Mouse (Mus musculus) embryonic facial prominence, embryonic 13.5 days (tissue): ENCODE measurements around the gene Nsg2. TPM values are rescaled to one million over a fixed set of nuclear protein-coding genes. Genes with fewer than 3 reads are reported as not detected.

ENCODE experiments used
- ATAC-seq: fragments of 200-750 bp; cut with Nextera tagmentation; 2 replicates; pipeline ENCODE4 v1.8.0; 2017; ENCODE audit warnings: low read depth; ENCODE audit not compliant: insufficient number of reproducible peaks, insufficient read depth, low FRiP score, low TSS enrichment
- H3K27ac ChIP-seq: fragments of 300-500 bp; sonication (generic); 2 replicates; pipeline ENCODE4 v1.5.1; 2015; ENCODE audit warnings: moderate library complexity, mild to moderate bottlenecking, inconsistent platforms
- H3K27me3 ChIP-seq: fragments of 300-500 bp; sonication (generic); 2 replicates; pipeline ENCODE4 v1.6.1; 2015; ENCODE audit warnings: mild to moderate bottlenecking, inconsistent platforms
- H3K36me3 ChIP-seq: fragments of 300-500 bp; sonication (generic); 2 replicates; pipeline ENCODE4 v1.6.1; 2015; ENCODE audit warnings: mild to moderate bottlenecking, inconsistent platforms
- H3K4me1 ChIP-seq: fragments of 300-500 bp; sonication (generic); 2 replicates; pipeline ENCODE4 v1.6.1; 2015; ENCODE audit warnings: inconsistent platforms
- H3K4me2 ChIP-seq: fragments of 300-500 bp; sonication (generic); 2 replicates; pipeline ENCODE4 v1.6.1; 2015; ENCODE audit warnings: moderate library complexity, mild to moderate bottlenecking, inconsistent platforms
- H3K4me3 ChIP-seq: fragments of 300-500 bp; sonication (generic); 2 replicates; pipeline ENCODE4 v1.5.1; 2015; ENCODE audit warnings: mild to moderate bottlenecking, inconsistent platforms
- H3K9ac ChIP-seq: fragments of 300-500 bp; sonication (generic); 2 replicates; pipeline ENCODE4 v1.6.1; 2015; ENCODE audit warnings: mild to moderate bottlenecking, inconsistent platforms
- H3K9me3 ChIP-seq: fragments of 300-500 bp; sonication (generic); 2 replicates; pipeline ENCODE4 v1.6.1; 2016; ENCODE audit warnings: inconsistent platforms
- WGBS: fragments of 180-500 bp; shearing (Covaris S2); methylation state at CpG from one replicate; pipeline ENCODE4 v1.1.7; 2015; ENCODE audit warnings: mixed read lengths; 5-methylcytosine and 5-hydroxymethylcytosine counted together
- polyA plus RNA-seq: library from polyadenylated mRNA; unstranded; fragments of >200 nt; fragmentation: Nextera tagmentation; extraction: Ambion mirVana; gene quantifications from 2 replicates; pipeline ENCODE4 v1.2.1, GENCODE M21; 2015

The Nsg2 gene
- polyA plus RNA-seq, 1 experiment from 2014 or later, result 8.7 TPM

GRCm38 (mm10) chr11:32013014-32013427 lies 12.8 kb downstream of the Nsg2 start:
- no peak overlapping the region for H3K9ac ChIP-seq
- no peak for ATAC-seq

DNA sequence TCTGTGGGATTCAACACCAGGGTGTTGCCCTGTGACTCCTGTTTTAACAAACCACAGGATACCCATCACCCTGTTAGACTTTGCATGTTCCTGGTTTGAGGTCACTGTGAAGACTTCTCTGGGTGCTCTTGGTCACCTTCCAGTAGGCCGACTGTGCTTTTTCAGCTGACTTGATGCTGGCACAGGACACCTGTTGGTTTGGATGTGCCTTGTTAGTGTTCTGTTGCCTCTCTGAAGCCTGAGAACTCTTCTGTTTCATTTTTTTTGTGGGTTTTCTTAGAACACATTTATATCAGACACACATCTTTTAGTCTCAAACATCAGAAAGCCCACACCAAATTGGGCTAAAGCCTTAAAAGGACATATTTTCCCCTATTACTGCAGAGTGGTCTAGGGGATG lies 13.3 kb downstream of the Nsg2 start:
- no peak for ATAC-seq
- WGBS, result 88% methylated on average over 1 of the region's 1 CpGs
- H3K27ac ChIP-seq, result no peak overlapping the region
- peaks cover 21% of the 10 kb centered on the region for H3K4me1 ChIP-seq
- no peaks in the 10 kb centered on the region for H3K27me3 ChIP-seq
- H3K4me3 ChIP-seq, result no peak overlapping the region
- H3K9ac ChIP-seq, result no peak overlapping the region
- no peaks in the 10 kb centered on the region for H3K36me3 ChIP-seq
- H3K9me3 ChIP-seq, result no peaks in the 10 kb centered on the region
- H3K4me2 ChIP-seq, result no peak overlapping the region

More at GRCm38 (mm10) chr11:32013014-32013427, 12.8 kb downstream of the Nsg2 start:
- WGBS, result 85% methylated on average over 4 of the region's 4 CpGs
- H3K4me2 ChIP-seq, result no peak overlapping the region
- no peaks in the 10 kb centered on the region for H3K27me3 ChIP-seq
- no peak overlapping the region for H3K27ac ChIP-seq
- no peak overlapping the region for H3K4me3 ChIP-seq
- no peaks in the 10 kb centered on the region for H3K9me3 ChIP-seq
- peaks cover 16% of the 10 kb centered on the region for H3K4me1 ChIP-seq
- H3K36me3 ChIP-seq, result no peaks in the 10 kb centered on the region

DNA sequence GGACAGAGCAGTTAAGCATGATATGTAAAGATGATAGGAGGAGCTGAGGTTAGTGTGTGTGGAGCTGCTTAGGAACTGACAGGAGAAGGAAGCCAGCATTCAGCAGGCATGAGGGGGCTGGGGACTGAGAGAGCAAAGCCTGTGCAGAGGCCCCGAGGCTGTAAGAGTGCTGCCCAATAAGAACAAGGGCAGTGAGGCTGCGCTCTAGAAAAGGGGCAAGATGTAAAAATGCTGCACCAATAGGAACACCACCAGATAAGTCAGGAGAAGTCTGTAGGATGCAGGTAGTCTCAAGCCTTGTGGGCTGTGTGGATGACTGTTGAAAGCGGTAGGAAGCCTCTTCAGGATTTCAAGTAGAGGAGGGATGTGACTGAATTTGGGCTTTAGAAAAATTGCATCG lies 17.9 kb downstream of the Nsg2 start:
- Histone ChIP-seq H3K36me3 (no peaks in the 10 kb centered on the region), H3K9me3 (no peaks in the 10 kb centered on the region), H3K9ac (no peak overlapping the region), H3K27ac (no peak overlapping the region), H3K27me3 (no peaks in the 10 kb centered on the region), H3K4me2 (no peak overlapping the region), H3K4me1 (peaks cover 13% of the 10 kb centered on the region), H3K4me3 (no peak overlapping the region)
- no peak for ATAC-seq
- 40% methylated on average over 4 of the region's 4 CpGs for WGBS

GRCm38 (mm10) chr11:32020031-32020965 lies 20.0 kb downstream of the Nsg2 start:
- Histone ChIP-seq H3K9me3 (no peaks in the 10 kb centered on the region), H3K27ac (no peak overlapping the region), H3K9ac (no peak overlapping the region), H3K27me3 (no peaks in the 10 kb centered on the region), H3K4me1 (peaks cover 13% of the 10 kb centered on the region), H3K4me3 (no peak overlapping the region), H3K36me3 (no peaks in the 10 kb centered on the region), H3K4me2 (no peak overlapping the region)
- no peak for ATAC-seq
- 35% methylated on average over 8 of the region's 8 CpGs for WGBS

- Histone ChIP-seq H3K27ac (0 out of 2 replicates have a peak overlapping the region, but pooled peaks have one; percentile 12), H3K27me3 (no peaks in the 10 kb centered on the region), H3K4me3 (no peak overlapping the region), H3K4me1 (0 out of 2 replicates have a peak, but pooled peaks cover 3% of the 10 kb centered on the region), H3K9me3 (no peaks in the 10 kb centered on the region), H3K4me2 (no peak overlapping the region), H3K9ac (no peak overlapping the region), H3K36me3 (no peaks in the 10 kb centered on the region)
- 63% methylated on average over 5 of the region's 5 CpGs for WGBS
- no peak for ATAC-seq
These were observed 26.4 kb downstream of the Nsg2 start for GRCm38 (mm10) chr11:32026634-32027033.

DNA sequence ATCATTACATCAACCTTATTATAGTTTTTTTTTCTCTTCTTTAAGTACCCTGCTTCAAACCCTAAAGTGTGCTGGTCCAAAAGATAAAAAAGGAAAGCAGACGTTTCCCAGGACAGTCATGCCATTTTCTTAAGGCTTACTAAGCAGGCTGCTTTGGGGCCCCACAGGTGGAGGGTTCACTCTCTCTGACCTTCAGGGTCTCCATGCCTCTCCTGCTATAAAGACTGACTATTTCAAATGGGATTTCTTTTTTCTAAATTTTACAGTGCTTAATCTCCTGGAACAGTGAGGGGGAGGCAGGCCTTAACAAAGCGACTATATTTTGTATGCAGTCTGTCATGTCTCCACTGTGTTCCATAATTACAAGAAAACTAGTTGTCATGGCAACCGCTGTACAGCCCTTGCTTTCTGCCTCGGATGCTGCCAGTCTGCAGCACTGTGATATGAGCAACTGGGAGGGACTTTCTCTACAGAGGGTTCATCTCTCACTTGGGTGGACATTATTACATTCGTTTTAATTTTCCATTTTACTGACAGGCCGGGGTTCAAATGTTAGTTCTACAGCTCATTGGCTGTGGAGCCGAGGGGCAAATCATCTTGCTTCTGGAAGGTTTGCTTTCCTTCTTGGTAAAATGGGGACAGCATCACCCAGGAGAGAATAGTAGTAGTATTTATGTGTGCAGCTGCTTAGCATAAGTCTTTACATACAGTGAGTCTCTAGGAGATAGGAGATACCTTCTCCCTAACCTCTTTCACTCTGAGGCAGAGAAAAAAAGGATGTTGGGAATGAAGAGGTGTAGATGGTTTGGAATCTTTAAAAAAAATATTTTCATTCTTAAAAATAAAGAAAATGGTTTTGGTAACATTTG lies 27.4 kb downstream of the Nsg2 start:
- Histone ChIP-seq H3K4me1 (0 out of 2 replicates have a peak, but pooled peaks cover 3% of the 10 kb centered on the region), H3K27me3 (no peaks in the 10 kb centered on the region), H3K9me3 (no peaks in the 10 kb centered on the region), H3K4me3 (no peak overlapping the region), H3K27ac (no peak overlapping the region), H3K4me2 (no peak overlapping the region), H3K36me3 (no peaks in the 10 kb centered on the region), H3K9ac (no peak overlapping the region)
- ATAC-seq, result 0 out of 2 replicates have a peak, but pooled peaks have one; percentile 20
- WGBS, result 66% methylated on average over 7 of the region's 7 CpGs

- H3K36me3 ChIP-seq, result no peaks in the 10 kb centered on the region
- 80% methylated on average over 3 of the region's 3 CpGs for WGBS
- H3K9me3 ChIP-seq, result no peaks in the 10 kb centered on the region
- ATAC-seq, result no peak
- 0 out of 2 replicates have a peak, but pooled peaks cover 3% of the 10 kb centered on the region for H3K4me1 ChIP-seq
- no peaks in the 10 kb centered on the region for H3K27me3 ChIP-seq
- H3K4me2 ChIP-seq, result no peak overlapping the region
- H3K27ac ChIP-seq, result no peak overlapping the region
- H3K4me3 ChIP-seq, result no peak overlapping the region
- no peak overlapping the region for H3K9ac ChIP-seq
These were observed 28.3 kb downstream of the Nsg2 start for GRCm38 (mm10) chr11:32028605-32029004.

GRCm38 (mm10) chr11:32029356-32029755 lies 29.1 kb downstream of the Nsg2 start:
- Histone ChIP-seq H3K9ac (no peak overlapping the region), H3K36me3 (no peaks in the 10 kb centered on the region), H3K9me3 (no peaks in the 10 kb centered on the region), H3K27me3 (no peaks in the 10 kb centered on the region), H3K4me3 (no peak overlapping the region), H3K27ac (no peak overlapping the region), H3K4me1 (0 out of 2 replicates have a peak, but pooled peaks cover 3% of the 10 kb centered on the region), H3K4me2 (no peak overlapping the region)
- ATAC-seq, result no peak
- WGBS, result 88% methylated on average over 5 of the region's 5 CpGs

DNA sequence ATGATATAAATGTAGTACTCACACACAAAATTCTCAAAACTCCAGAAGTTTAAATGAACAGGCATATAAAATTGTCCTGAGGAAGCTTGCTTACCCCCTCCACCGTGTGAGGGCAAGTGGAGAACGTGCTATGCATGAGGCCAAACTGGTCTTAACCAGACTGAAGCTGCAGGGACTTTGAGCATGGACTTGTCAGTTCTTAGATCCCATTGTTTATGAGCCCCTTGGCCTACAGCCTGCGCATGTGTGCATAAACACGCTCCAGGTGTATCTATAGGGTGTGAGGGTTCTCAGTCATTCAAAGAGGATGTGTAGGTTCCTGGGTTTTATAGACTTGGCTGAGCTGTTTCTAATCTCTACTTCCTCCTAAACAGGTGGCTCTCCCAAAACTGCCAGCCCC lies 31.1 kb downstream of the Nsg2 start:
- Histone ChIP-seq H3K27ac (no peak overlapping the region), H3K27me3 (no peaks in the 10 kb centered on the region), H3K36me3 (no peaks in the 10 kb centered on the region), H3K9ac (no peak overlapping the region), H3K4me3 (no peak overlapping the region), H3K4me1 (0 out of 2 replicates have a peak, but pooled peaks cover 2% of the 10 kb centered on the region), H3K9me3 (no peaks in the 10 kb centered on the region), H3K4me2 (no peak overlapping the region)
- WGBS, result 76% methylated on average over 4 of the region's 4 CpGs
- no peak for ATAC-seq

GRCm38 (mm10) chr11:32032053-32032452 lies 31.8 kb downstream of the Nsg2 start:
- Histone ChIP-seq H3K4me2 (no peak overlapping the region), H3K27me3 (no peaks in the 10 kb centered on the region), H3K4me1 (no peaks in the 10 kb centered on the region), H3K36me3 (no peaks in the 10 kb centered on the region), H3K9ac (no peak overlapping the region), H3K4me3 (no peak overlapping the region), H3K27ac (no peak overlapping the region), H3K9me3 (no peaks in the 10 kb centered on the region)
- no peak for ATAC-seq
- WGBS, result 83% methylated on average over 9 of the region's 9 CpGs

DNA sequence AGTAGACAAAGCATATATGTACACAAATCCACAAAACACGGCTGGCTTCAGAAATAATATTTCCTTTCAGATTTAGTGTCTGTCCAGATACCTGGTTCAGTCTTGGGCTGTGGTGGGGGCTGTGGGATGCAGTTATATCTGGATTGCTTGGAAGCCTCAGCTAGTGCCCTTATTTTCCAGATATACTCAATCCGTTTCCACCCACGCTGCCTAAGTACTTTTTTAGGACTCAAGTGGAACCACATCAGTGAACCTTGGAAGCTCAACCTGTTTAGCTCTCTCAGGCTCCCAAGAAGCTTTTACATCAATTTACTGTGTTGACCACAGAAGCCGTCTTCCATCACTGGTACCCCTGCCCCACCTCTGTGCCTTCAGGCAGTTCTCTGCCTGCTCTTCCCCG lies 35.6 kb downstream of the Nsg2 start:
- Histone ChIP-seq H3K36me3 (no peaks in the 10 kb centered on the region), H3K27me3 (no peaks in the 10 kb centered on the region), H3K4me1 (no peaks in the 10 kb centered on the region), H3K4me3 (no peak overlapping the region), H3K9ac (no peak overlapping the region), H3K27ac (no peak overlapping the region), H3K4me2 (no peak overlapping the region), H3K9me3 (no peaks in the 10 kb centered on the region)
- 56% methylated on average over 5 of the region's 5 CpGs for WGBS
- no peak for ATAC-seq
